Mouse (Mus musculus): ENCODE data around the gene Cpd. TPM values are rescaled to one million over a fixed set of nuclear protein-coding genes. Genes with fewer than 3 reads are reported as not detected.

Gene Cpd
- total RNA-seq, 2 experiments from 2014 or later: 53.0 to 56.1 TPM

GRCm38 (mm10) chr11:76851512-76851911 lies 4.7 kb upstream of the Cpd start:
- intact Hi-C loops (cut with DNase I): no loop called here
- no peak for DNase-seq (ENCODE audit: low spot score in 2 of 2)

- intact Hi-C loops (cut with DNase I): loop anchor here (5.0 kb wide), 1 partner anchor 98 kb away; no protein-coding TSS in a partner anchor
- DNase-seq (ENCODE audit: low spot score in 2 of 2): no peak
Observed at GRCm38 (mm10) chr11:76849596-76849995, 2.8 kb upstream of the Cpd start.

GRCm38 (mm10) chr11:76848081-76848480 lies 1.3 kb upstream of the Cpd start:
- DNase-seq (ENCODE audit: low spot score in 2 of 2): peak in 1 of 2 experiments; percentile 1

GRCm38 (mm10) chr11:76847354-76847753 lies 536 bp upstream of the Cpd start:
- intact Hi-C loops (cut with DNase I): loop anchor here (5.0 kb wide), 1 partner anchor 100 kb away; no protein-coding TSS in a partner anchor
- no peak for DNase-seq (ENCODE audit: low spot score in 2 of 2)

More at GRCm38 (mm10) chr11:76848081-76848480, 1.3 kb upstream of the Cpd start:
- intact Hi-C loops (cut with DNase I): loop anchor here (5.0 kb wide), 1 partner anchor 99 kb away; no protein-coding TSS in a partner anchor

- peak in 1 of 2 experiments; percentile 45 for DNase-seq (ENCODE audit: low spot score in 2 of 2)
- intact Hi-C loops (cut with DNase I): loop anchor here (5.0 kb wide), 1 partner anchor 101 kb away; no protein-coding TSS in a partner anchor
Observed at GRCm38 (mm10) chr11:76846011-76846877, 574 bp downstream of the Cpd start.

- DNase-seq (ENCODE audit: low spot score in 2 of 2): peak; percentile 32 to 44
- intact Hi-C loops (cut with DNase I): loop anchor here (5.0 kb wide), 1 partner anchor 102 kb away; no protein-coding TSS in a partner anchor
Observed at GRCm38 (mm10) chr11:76845275-76845980, 1.4 kb downstream of the Cpd start.

- intact Hi-C loops (cut with DNase I): no loop called here
- no peak for DNase-seq (ENCODE audit: low spot score in 2 of 2)
Observed at GRCm38 (mm10) chr11:76838573-76838972, 8.2 kb downstream of the Cpd start.

- intact Hi-C loops (cut with DNase I): no loop called here
- DNase-seq (ENCODE audit: low spot score in 2 of 2): no peak
Observed at GRCm38 (mm10) chr11:76836317-76836716, 10.5 kb downstream of the Cpd start.

GRCm38 (mm10) chr11:76835868-76836267 lies 10.9 kb downstream of the Cpd start:
- intact Hi-C loops (cut with DNase I): no loop called here

GRCm38 (mm10) chr11:76834665-76835064 lies 12.2 kb downstream of the Cpd start:
- no peak for DNase-seq (ENCODE audit: low spot score in 2 of 2)
- intact Hi-C loops (cut with DNase I): no loop called here

More at GRCm38 (mm10) chr11:76835868-76836267, 10.9 kb downstream of the Cpd start:
- no peak for DNase-seq (ENCODE audit: low spot score in 2 of 2)

- no peak for DNase-seq (ENCODE audit: low spot score in 2 of 2)
- intact Hi-C loops (cut with DNase I): no loop called here
Observed at GRCm38 (mm10) chr11:76824885-76825265, 21.9 kb downstream of the Cpd start.

GRCm38 (mm10) chr11:76824238-76824884 lies 22.5 kb downstream of the Cpd start:
- DNase-seq (ENCODE audit: low spot score in 2 of 2): no peak

GRCm38 (mm10) chr11:76823641-76824040 lies 23.2 kb downstream of the Cpd start:
- DNase-seq (ENCODE audit: low spot score in 2 of 2): no peak
- intact Hi-C loops (cut with DNase I): no loop called here

More at GRCm38 (mm10) chr11:76824238-76824884, 22.5 kb downstream of the Cpd start:
- intact Hi-C loops (cut with DNase I): no loop called here

- no peak for DNase-seq (ENCODE audit: low spot score in 2 of 2)
- intact Hi-C loops (cut with DNase I): no loop called here
Observed at GRCm38 (mm10) chr11:76821353-76821752, 25.5 kb downstream of the Cpd start.

GRCm38 (mm10) chr11:76817664-76818063 lies 29.2 kb downstream of the Cpd start:
- no peak for DNase-seq (ENCODE audit: low spot score in 2 of 2)
- intact Hi-C loops (cut with DNase I): no loop called here

GRCm38 (mm10) chr11:76810706-76811495 lies 35.9 kb downstream of the Cpd start:
- intact Hi-C loops (cut with DNase I): no loop called here
- no peak for DNase-seq (ENCODE audit: low spot score in 2 of 2)

GRCm38 (mm10) chr11:76809450-76809849 lies 37.4 kb downstream of the Cpd start:
- peak in 1 of 2 experiments; percentile 21 for DNase-seq (ENCODE audit: low spot score in 2 of 2)
- intact Hi-C loops (cut with DNase I): no loop called here

GRCm38 (mm10) chr11:76808550-76808949 lies 38.3 kb downstream of the Cpd start:
- no peak for DNase-seq (ENCODE audit: low spot score in 2 of 2)
- intact Hi-C loops (cut with DNase I): no loop called here

Data from left cerebral cortex, postnatal 36 days (tissue).